Mouse (Mus musculus) brain, adult 10 weeks (tissue): ENCODE results near the gene Vmn1r239-ps. TPM values are rescaled to one million over a fixed set of nuclear protein-coding genes. Genes with fewer than 3 reads are reported as not detected.

ENCODE experiments used
- polyA plus RNA-seq: library from polyadenylated mRNA; stranded (reverse); fragments of 350-450 nt; fragmentation: Illumina TruSeq; extraction: RNeasy Lipid Tissue Mini Kit (QIAGEN cat#74804); gene quantifications from one replicate; pipeline ENCODE4 v1.2.3, GENCODE M21; 2015; ENCODE audit warnings: low read depth, low replicate concordance

Gene Vmn1r239-ps
- polyA plus RNA-seq, result not detected

DNA sequence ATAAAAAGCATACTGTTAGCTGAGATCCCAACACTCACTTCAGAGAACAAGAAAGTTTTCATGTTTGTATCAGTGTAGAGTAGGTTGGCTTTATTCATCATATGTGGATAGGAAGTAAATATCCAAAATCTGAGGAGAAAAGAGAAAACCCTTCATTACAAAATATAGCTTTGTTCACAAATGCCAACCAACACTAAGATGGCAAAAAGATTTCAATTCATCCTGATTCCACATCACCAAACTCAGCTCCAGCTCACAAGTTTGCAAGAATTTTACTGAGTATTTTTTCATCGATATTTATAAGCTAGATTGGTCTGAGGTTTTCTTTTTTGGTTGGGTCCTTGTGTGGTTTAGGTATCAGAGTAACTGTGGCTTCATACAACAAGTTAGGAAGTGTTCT lies at the start of gene Vmn1r239-ps:
Gene Vmn1r239-ps (minus strand): TSS at position 101 of the 400 bp plus-strand sequence.

DNA sequence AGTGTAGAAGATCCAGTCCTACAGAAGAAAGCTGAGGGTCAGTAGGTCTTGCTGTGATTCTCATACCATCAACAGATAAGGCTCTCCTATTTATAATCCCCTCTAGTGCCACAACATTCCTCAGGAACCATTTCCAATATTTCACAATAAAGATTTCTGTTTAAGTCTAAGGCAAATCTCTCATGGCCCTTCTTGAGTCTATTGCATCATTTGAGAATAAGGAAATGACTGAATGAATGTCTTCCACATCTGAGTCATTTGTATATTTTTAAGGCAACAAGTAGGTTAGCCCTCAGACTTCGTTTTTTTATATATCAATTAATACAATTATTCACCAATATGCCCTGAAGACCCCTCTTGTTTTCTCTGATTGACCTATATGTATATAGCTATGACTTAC lies 24.4 kb downstream of the Vmn1r239-ps start, which contains the start of gene Il13ra2:
Gene Il13ra2 (minus strand): TSS at position 64 of the 400 bp plus-strand sequence.

Other genes with a start within 250 kb of the Vmn1r239-ps start
- not detected for gene Il13ra2, start 24.5 kb downstream of the Vmn1r239-ps start, polyA plus RNA-seq
- gene Lrch2, start 100.4 kb upstream of the Vmn1r239-ps start, polyA plus RNA-seq, result 22.0 TPM